Mouse (Mus musculus) stomach, embryonic 15.5 days (tissue): ENCODE results near the gene Tial1. TPM values are rescaled to one million over a fixed set of nuclear protein-coding genes. Genes with fewer than 3 reads are reported as not detected.

Source experiments
- ATAC-seq: fragments of 200-750 bp; cut with Nextera tagmentation; 2 replicates; pipeline ENCODE4 v1.8.0; 2017; ENCODE audit warnings: low read depth, moderate number of reproducible peaks, moderate TSS enrichment; ENCODE audit not compliant: insufficient read depth, low FRiP score
- H3K27ac ChIP-seq: fragments of 300-500 bp; sonication (generic); 2 replicates; pipeline ENCODE4 v1.5.1; 2015; ENCODE audit warnings: mild to moderate bottlenecking, inconsistent platforms
- H3K27me3 ChIP-seq: fragments of 300-500 bp; sonication (generic); replicated peaks from 2 replicates; pipeline ENCODE4 v1.6.1; 2015; ENCODE audit warnings: inconsistent platforms
- H3K36me3 ChIP-seq: fragments of 300-500 bp; sonication (generic); 2 replicates; pipeline ENCODE4 v1.6.1; 2015; ENCODE audit warnings: inconsistent platforms
- H3K4me1 ChIP-seq: fragments of 300-500 bp; sonication (generic); 2 replicates; pipeline ENCODE4 v1.6.1; 2015; ENCODE audit warnings: inconsistent platforms
- H3K4me2 ChIP-seq: fragments of 300-500 bp; sonication (generic); 2 replicates; pipeline ENCODE4 v1.6.1; 2015; ENCODE audit warnings: mild to moderate bottlenecking, inconsistent platforms
- H3K4me3 ChIP-seq: fragments of 300-500 bp; sonication (generic); replicated peaks from 2 replicates; pipeline ENCODE4 v1.5.1; 2015; ENCODE audit warnings: inconsistent platforms
- H3K9ac ChIP-seq: fragments of 300-500 bp; sonication (generic); 2 replicates; pipeline ENCODE4 v1.6.1; 2015; ENCODE audit warnings: inconsistent platforms
- H3K9me3 ChIP-seq: fragments of 300-500 bp; sonication (generic); 2 replicates; pipeline ENCODE4 v1.6.1; 2016; ENCODE audit warnings: inconsistent platforms
- WGBS: fragments of 180-500 bp; shearing (Covaris S2); methylation state at CpG from one replicate; pipeline ENCODE4 v1.1.7; 2015; 5-methylcytosine and 5-hydroxymethylcytosine counted together
- polyA plus RNA-seq: library from polyadenylated mRNA; unstranded; fragments of >200 nt; fragmentation: Nextera tagmentation; extraction: Ambion mirVana; gene quantifications from 2 replicates; pipeline ENCODE4 v1.2.1, GENCODE M21; 2015

Tial1 gene
- polyA plus RNA-seq, 1 experiment from 2014 or later: 26.8 TPM

DNA sequence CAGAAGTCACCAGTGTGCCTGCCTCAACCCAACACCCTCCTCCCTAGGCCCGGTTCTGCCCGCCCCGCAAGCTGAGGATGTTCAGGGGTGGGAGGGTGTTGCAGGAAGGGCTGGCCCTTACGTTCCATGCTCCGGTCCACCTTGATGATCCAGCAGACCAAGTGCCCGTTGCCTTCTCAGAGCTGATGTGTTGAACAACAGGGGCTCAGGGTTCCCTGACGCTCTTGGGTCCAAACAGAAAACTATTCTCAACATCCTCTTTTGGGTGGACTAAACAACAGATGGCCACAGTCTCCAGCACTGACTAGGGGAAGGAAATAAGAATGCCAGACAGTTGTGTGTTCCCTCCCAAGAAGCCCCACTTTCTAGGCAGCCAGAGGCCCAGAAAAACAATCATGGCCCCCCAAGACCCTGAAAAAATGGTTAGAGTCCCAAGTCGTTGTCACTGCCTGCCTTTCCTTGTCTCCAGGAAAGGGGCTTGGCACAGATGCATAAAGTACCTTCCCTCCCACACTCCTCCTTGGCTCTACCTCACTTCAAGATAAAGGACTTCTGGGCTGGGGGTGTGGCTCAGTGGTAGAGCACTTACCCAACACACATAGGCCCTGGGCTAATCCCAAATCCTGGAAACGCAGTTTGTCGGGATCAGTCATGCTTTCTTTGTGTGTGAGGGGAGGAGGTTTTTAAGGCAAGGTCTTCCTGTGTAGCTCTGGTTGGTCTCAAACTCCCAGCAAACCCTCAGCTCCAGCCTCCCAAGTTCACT is 49.3 kb downstream of the Tial1 start:
- no peaks in the 10 kb centered on the region; the same call in 1 of the 2 replicates for H3K4me1 ChIP-seq
- no peak for ATAC-seq
- peaks cover 28% of the 10 kb centered on the region for H3K27me3 ChIP-seq
- WGBS: 67% methylated on average over 10 of the region's 10 CpGs
- no peak overlapping the region for H3K4me2 ChIP-seq
- H3K27ac ChIP-seq: no peak overlapping the region
- no peak overlapping the region for H3K4me3 ChIP-seq
- no peaks in the 10 kb centered on the region for H3K9me3 ChIP-seq
- H3K9ac ChIP-seq: no peak overlapping the region
- H3K36me3 ChIP-seq: no peaks in the 10 kb centered on the region

DNA sequence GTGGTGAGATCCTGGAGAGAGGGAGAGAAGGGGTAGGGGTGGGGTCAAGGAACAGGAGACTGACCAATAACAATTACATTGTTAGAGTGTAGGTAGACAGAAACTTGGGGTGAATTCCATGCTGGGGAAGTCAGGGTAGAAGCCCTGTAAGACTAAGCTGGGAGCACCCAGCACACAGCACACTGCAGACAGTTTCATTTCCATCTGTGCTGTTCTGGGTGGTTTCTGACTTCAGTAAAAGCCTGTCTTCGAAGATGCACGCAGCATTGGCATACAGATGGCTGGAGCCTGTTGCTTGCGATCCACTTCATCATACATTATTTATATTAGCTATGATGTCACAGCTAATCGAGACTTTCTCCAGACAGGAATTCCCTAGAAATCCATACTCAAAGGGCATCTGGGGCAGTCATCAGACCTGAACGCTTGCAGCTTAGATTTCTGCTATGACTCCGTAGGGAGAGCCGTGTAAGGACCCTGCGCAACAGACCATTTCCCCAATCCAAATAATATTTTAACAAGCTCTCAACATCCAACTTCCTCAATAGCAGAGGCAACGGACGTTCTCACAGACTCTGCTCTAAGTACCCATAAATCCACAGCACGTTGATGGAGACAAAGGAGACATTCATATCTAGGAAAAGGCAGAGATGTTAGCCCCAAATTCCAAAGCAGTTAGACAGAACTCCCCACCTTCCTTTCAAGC is 50.7 kb downstream of the Tial1 start:
- peaks cover 17% of the 10 kb centered on the region for H3K27me3 ChIP-seq

DNA sequence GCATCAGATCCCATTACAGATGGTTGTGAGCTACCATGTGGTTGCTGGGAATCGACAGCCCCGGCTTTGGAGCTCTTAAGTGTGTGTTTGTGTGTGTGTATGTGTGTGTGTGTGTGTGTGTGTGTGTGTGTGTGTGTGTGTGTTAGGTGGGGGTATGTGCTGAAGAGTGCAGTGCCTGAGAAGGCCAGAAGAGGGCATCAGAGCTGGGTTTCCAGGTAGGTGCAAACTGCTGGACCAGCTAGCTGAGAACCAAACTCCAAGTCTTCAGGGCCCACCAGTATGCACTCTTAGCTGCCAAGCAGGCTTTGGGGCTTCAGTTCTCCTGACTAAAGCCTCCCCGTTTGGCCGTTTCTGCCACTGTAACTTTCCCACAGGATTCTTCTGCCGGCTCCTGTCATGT is 53.3 kb downstream of the Tial1 start:
- Histone ChIP-seq H3K27me3 (no peaks in the 10 kb centered on the region), H3K4me3 (no peak overlapping the region), H3K36me3 (no peaks in the 10 kb centered on the region), H3K4me1 (peaks cover 8% of the 10 kb centered on the region; the same call in 1 of the 2 replicates), H3K9ac (no peak overlapping the region), H3K27ac (no peak overlapping the region), H3K4me2 (no peak overlapping the region), H3K9me3 (no peaks in the 10 kb centered on the region)
- 78% methylated on average over 5 of the region's 5 CpGs for WGBS
- no peak for ATAC-seq

More for the DNA sequence above, 50.7 kb downstream of the Tial1 start:
- Histone ChIP-seq H3K4me3 (no peak overlapping the region), H3K9me3 (no peaks in the 10 kb centered on the region), H3K4me2 (no peak overlapping the region), H3K36me3 (no peaks in the 10 kb centered on the region), H3K4me1 (no peaks in the 10 kb centered on the region), H3K9ac (no peak overlapping the region), H3K27ac (no peak overlapping the region)
- no peak for ATAC-seq
- 56% methylated on average over 11 of the region's 11 CpGs for WGBS

DNA sequence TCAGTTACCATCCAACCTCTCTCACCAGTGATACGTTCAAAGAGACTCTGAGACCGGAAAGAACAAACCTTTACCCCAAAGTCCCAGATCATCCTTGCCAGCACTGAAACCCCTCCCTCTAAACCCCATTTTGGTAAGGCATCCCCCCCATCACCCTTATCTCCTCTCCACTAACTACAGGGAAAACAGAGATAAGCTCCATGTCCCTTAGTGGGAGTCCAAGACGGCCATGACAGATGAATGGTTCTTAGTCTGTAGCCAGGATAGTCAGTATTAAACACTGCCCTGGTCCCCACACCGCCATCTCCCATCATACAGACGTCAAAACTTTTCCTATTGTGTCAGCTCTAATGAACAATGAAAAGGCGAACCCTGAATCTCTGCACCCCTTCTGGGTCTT is 57.5 kb downstream of the Tial1 start:
- Histone ChIP-seq H3K27ac (no peak overlapping the region), H3K9ac (no peak overlapping the region), H3K9me3 (no peaks in the 10 kb centered on the region), H3K4me3 (no peak overlapping the region), H3K4me1 (peaks cover 8% of the 10 kb centered on the region; the same call in 1 of the 2 replicates), H3K27me3 (no peaks in the 10 kb centered on the region), H3K36me3 (no peaks in the 10 kb centered on the region; the same call in 1 of the 2 replicates), H3K4me2 (no peak overlapping the region)
- ATAC-seq: no peak
- 65% methylated on average over 6 of the region's 6 CpGs for WGBS

DNA sequence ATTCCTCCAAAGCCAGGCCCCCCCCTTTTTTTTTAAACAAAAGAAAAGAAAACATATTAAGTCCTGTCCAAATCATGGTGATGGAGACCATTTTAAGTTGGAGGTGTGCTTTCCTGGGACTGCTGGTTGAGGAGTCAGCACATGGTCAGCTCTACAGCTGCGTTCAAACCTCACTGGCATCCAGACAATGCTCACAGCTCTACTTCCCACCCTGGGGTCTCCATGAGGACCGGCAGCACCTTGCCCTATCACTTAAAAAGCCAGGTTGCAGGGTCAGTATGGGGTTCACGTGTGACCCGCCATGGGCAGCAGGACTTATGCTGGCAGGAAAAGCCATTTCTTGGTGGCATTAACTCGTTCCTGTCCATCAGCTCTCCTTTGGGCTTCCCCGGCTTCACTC is 57.9 kb downstream of the Tial1 start:
- H3K4me1 ChIP-seq: peaks cover 8% of the 10 kb centered on the region; the same call in 1 of the 2 replicates
- H3K27me3 ChIP-seq: no peaks in the 10 kb centered on the region
- 35% methylated on average over 6 of the region's 6 CpGs for WGBS
- H3K36me3 ChIP-seq: no peaks in the 10 kb centered on the region; the same call in 1 of the 2 replicates
- H3K9ac ChIP-seq: no peak overlapping the region
- H3K4me2 ChIP-seq: 0 out of 2 replicates have a peak overlapping the region, but pooled peaks have one; percentile 8
- no peak overlapping the region for H3K4me3 ChIP-seq
- no peaks in the 10 kb centered on the region for H3K9me3 ChIP-seq
- ATAC-seq: no peak
- H3K27ac ChIP-seq: no peak overlapping the region

DNA sequence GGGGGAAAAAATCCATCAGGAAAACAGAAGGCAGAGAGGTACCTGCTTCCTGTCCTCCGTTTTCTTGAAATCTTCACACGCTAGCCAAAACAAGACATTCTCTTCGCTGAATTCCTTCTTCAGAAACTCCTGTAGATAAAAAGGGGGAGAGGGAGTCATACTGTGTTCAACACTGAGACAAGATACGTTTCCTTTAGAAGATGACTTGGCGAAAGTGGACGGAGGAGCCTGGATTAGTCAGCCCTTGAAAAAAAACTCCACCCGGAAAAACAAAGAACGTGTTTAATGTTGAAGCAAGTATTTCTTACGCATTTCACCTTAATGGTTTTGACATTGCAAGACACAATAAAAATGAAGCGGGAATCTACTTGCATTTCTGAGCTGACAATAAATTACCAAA is 58.4 kb downstream of the Tial1 start:
- no peak for ATAC-seq
- WGBS: 20% methylated on average over 10 of the region's 10 CpGs
- Histone ChIP-seq H3K9ac (no peak overlapping the region), H3K4me2 (0 out of 2 replicates have a peak overlapping the region, but pooled peaks have one; percentile 8), H3K4me3 (no peak overlapping the region), H3K27me3 (no peaks in the 10 kb centered on the region), H3K27ac (no peak overlapping the region), H3K9me3 (no peaks in the 10 kb centered on the region), H3K4me1 (peaks cover 8% of the 10 kb centered on the region; the same call in 1 of the 2 replicates), H3K36me3 (no peaks in the 10 kb centered on the region; the same call in 1 of the 2 replicates)

DNA sequence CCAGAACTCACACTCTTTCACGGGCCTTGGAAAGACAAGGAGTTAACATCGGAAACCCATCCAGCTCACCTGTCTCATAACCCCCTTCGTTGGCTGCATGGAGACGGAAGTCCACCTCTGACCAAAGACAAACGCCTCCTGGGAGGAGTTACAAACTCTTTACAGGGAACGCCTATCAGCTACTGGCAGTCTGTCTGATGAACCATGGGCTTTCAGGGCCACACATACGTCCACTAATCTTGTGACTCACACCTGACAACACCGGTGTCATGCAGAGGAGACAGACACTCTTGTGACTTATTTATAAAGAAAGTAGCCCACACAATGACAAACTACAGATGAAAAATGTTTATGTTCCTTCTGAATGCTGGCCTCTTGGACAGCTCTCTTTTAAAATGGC is 58.9 kb downstream of the Tial1 start:
- H3K27me3 ChIP-seq: no peaks in the 10 kb centered on the region
- no peaks in the 10 kb centered on the region; the same call in 1 of the 2 replicates for H3K36me3 ChIP-seq
- 56% methylated on average over 8 of the region's 8 CpGs for WGBS
- no peaks in the 10 kb centered on the region for H3K9me3 ChIP-seq
- H3K9ac ChIP-seq: no peak overlapping the region
- no peak overlapping the region for H3K4me3 ChIP-seq
- peaks cover 8% of the 10 kb centered on the region; the same call in 1 of the 2 replicates for H3K4me1 ChIP-seq
- H3K4me2 ChIP-seq: no peak overlapping the region
- ATAC-seq: no peak
- no peak overlapping the region for H3K27ac ChIP-seq

DNA sequence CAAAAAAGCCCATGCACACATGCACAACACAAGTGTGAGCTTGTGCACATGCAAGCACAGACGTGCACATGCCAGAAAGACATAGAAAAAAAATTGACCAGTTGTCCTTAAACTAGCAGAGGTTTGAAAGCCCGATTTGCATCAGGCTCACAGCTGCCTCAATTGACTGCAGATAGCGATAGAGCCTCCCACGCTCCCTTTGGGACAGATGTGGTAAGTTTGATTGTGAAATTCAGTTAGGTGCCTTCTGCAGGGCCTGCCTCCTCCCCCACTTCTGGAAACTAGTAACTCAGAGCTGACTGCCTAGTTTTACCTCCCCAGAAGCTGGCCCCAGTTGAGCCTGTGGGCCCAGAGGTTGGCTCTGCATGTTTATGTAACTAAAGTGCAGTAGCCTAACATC is 62.9 kb downstream of the Tial1 start:
- H3K4me2 ChIP-seq: no peak overlapping the region
- WGBS: 61% methylated on average over 4 of the region's 4 CpGs

DNA sequence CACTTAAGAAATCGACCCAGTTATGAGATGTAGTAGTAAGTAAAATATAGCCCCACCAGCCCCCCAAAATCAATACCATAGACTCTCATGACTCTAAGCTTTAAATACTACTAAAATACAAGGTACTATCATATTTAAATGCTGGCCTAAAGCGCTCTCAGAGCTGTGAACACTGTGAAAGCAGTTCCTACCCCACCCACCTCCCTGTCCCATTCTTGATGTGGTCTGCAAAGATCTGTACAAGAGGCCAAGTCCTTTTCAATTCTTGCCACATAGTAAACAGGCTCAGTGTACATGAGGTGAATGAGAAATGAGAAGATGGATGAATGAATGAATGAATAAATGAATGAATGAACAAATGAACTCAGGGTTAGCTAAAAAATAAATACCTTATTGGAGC is 64.5 kb downstream of the Tial1 start:
- H3K9ac ChIP-seq: no peak overlapping the region
- H3K9me3 ChIP-seq: no peaks in the 10 kb centered on the region
- no peak overlapping the region for H3K4me3 ChIP-seq
- no peaks in the 10 kb centered on the region; the same call in 1 of the 2 replicates for H3K36me3 ChIP-seq
- H3K27ac ChIP-seq: no peak overlapping the region
- H3K27me3 ChIP-seq: no peaks in the 10 kb centered on the region
- 0 out of 2 replicates have a peak, but pooled peaks cover 4% of the 10 kb centered on the region for H3K4me1 ChIP-seq
- no peak overlapping the region for H3K4me2 ChIP-seq
- 66% methylated on average over 2 of the region's 2 CpGs for WGBS
- no peak for ATAC-seq

More for the DNA sequence above, 62.9 kb downstream of the Tial1 start:
- H3K4me1 ChIP-seq: peaks cover 4% of the 10 kb centered on the region; the same call in 1 of the 2 replicates
- peak; percentile 41; the same call in 1 of the 2 replicates for ATAC-seq
- no peak overlapping the region for H3K27ac ChIP-seq
- no peaks in the 10 kb centered on the region for H3K9me3 ChIP-seq
- H3K9ac ChIP-seq: no peak overlapping the region
- H3K4me3 ChIP-seq: no peak overlapping the region
- H3K36me3 ChIP-seq: no peaks in the 10 kb centered on the region; the same call in 1 of the 2 replicates
- H3K27me3 ChIP-seq: no peaks in the 10 kb centered on the region

DNA sequence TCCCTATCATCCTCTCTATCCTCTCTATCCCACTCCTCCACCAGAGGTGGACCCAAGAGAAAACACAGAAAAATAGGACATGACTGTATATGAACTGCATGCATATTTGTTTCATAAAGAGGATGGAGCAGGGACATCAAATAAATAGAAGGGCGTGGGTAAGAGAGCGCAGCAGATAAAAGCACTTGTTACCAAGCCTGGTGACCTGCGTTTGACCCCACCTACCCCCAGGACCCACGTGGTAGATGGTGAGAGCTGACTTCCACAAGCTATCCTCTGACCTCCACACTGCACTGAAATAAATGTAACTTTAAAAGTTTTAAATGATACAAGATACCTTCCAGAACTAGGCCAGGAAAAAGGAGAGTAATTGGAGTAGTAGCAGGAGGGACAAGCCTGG is 67.8 kb downstream of the Tial1 start:
- no peak overlapping the region for H3K4me3 ChIP-seq
- H3K9ac ChIP-seq: no peak overlapping the region
- no peaks in the 10 kb centered on the region for H3K27me3 ChIP-seq
- ATAC-seq: no peak
- no peak overlapping the region for H3K27ac ChIP-seq
- H3K4me2 ChIP-seq: no peak overlapping the region
- peaks cover 13% of the 10 kb centered on the region for H3K4me1 ChIP-seq
- H3K36me3 ChIP-seq: no peaks in the 10 kb centered on the region
- no peaks in the 10 kb centered on the region for H3K9me3 ChIP-seq
- WGBS: 49% methylated on average over 4 of the region's 4 CpGs

DNA sequence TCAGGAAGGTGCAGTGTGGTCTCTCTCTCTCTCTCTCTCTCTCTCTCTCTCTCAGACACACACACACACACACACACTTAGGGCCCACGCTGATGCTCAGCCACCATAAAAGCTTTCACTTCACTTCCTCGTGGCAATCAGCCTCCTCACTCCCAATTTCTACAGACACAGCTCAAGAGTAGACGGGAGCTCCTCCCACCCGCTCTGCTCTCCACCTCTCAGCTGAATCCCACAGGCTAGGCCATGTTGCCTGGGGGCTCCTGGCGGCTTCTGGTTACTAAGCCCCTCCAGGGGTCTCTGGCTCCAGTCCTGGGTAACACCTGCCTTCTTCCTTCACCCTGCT is 68.6 kb downstream of the Tial1 start:
- ATAC-seq: no peak
- WGBS: 39% methylated on average over 5 of the region's 5 CpGs
- H3K27me3 ChIP-seq: no peaks in the 10 kb centered on the region
- H3K4me3 ChIP-seq: no peak overlapping the region
- no peak overlapping the region for H3K4me2 ChIP-seq
- H3K36me3 ChIP-seq: no peaks in the 10 kb centered on the region
- H3K27ac ChIP-seq: 0 out of 2 replicates have a peak overlapping the region, but pooled peaks have one; percentile 31
- H3K4me1 ChIP-seq: peaks cover 15% of the 10 kb centered on the region
- H3K9ac ChIP-seq: no peak overlapping the region
- H3K9me3 ChIP-seq: no peaks in the 10 kb centered on the region
